Mouse (Mus musculus) liver, postnatal 0 days (tissue): ENCODE measurements at regions not wholly inside any gene's neighbourhood (a gene's known extent, or its start where the extent isn't known, plus 50 kb on each side); places are given as distances from the start of the nearest gene placed in this dataset.

Experiments used
- CTCF ChIP-seq: sonication (generic); IDR thresholded peaks from 2 replicates; pipeline ENCODE4 v1.5.1; 2016; ENCODE audit warnings: antibody characterized with exemption, low read depth
- EP300 ChIP-seq: IDR thresholded peaks from 2 replicates; pipeline ENCODE4 v1.6.1; 2016; ENCODE audit warnings: antibody characterized with exemption, low read depth, mild to moderate bottlenecking

DNA sequence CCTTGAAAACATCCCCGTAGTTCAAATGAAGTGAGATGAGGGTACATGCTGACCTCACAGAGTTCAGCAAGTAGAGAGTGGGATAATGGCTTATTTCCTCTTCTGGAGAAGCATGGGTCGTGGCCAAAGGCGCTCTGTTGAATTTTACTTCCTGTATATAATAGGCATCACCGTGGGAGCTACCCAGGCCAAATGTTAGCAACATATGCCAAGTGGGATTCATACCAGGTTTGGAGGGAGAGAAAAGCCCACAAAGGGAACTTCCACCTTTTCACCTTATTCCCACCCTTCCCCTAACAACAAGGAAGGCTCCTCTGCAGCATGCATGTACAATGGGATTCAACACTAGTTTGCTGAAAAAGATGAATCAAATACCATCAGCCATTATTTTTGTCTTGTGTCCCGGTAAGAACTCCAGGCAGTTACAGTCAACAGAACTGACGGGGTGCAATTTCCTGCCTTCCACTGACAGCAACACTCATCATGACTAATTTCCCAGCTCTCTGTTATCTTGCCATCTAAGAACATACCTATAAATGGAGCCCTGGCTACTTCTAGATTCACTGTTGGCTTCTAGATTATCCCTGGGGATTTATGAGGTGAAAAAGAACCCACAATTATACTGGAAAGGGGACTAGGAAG, 59.4 kb upstream of the Tll1 start:
- no peak for TF ChIP-seq CTCF
- TF ChIP-seq EP300: no peak
